Mouse (Mus musculus) hindlimb bud, embryonic 11.5 days (tissue): ENCODE data around the gene Rpsa.
"Not testable (repeated sequence)": the region's sequence is repeated elsewhere in the genome, so short reads cannot be mapped to it uniquely, and the experiment has no call there.

Experiments used
- DNase-seq: peaks from one replicate; pipeline ENCODE4 v3.0.0-alpha.2; 2012; ENCODE audit warnings: low read depth, low spot score; ENCODE audit errors: extremely low spot score

Gene Rpsa

GRCm38 (mm10) chr9:120127538-120128251, at the start of gene Rpsa:
TSS of gene Rpsa (plus strand) at chr9:120127689.
- DNase-seq, result peak; percentile 95

GRCm38 (mm10) chr9:120078241-120078640, 49.2 kb upstream of the Rpsa start:
- no peak for DNase-seq

GRCm38 (mm10) chr9:120079901-120080300, 47.6 kb upstream of the Rpsa start:
- no peak for DNase-seq

GRCm38 (mm10) chr9:120080546-120081108, 46.9 kb upstream of the Rpsa start:
- no peak for DNase-seq

GRCm38 (mm10) chr9:120081247-120081646, 46.2 kb upstream of the Rpsa start:
- no peak for DNase-seq

GRCm38 (mm10) chr9:120081967-120082366, 45.5 kb upstream of the Rpsa start:
- no peak for DNase-seq

GRCm38 (mm10) chr9:120082691-120083090, 44.8 kb upstream of the Rpsa start:
- no peak for DNase-seq

GRCm38 (mm10) chr9:120083158-120083894, 44.2 kb upstream of the Rpsa start:
- DNase-seq, result no peak

- no peak for DNase-seq
Measured at GRCm38 (mm10) chr9:120084406-120084805, 43.1 kb upstream of the Rpsa start.

- no peak for DNase-seq
Measured at GRCm38 (mm10) chr9:120089125-120089524, 38.4 kb upstream of the Rpsa start.

GRCm38 (mm10) chr9:120091086-120091485, 36.4 kb upstream of the Rpsa start:
- no peak for DNase-seq

- DNase-seq, result no peak
Measured at GRCm38 (mm10) chr9:120091696-120092238, 35.7 kb upstream of the Rpsa start, which contains the start of gene Ccr8. TSS of gene Ccr8 (plus strand) at chr9:120092114.

- no peak for DNase-seq
Measured at GRCm38 (mm10) chr9:120093701-120094100, 33.8 kb upstream of the Rpsa start.

- DNase-seq, result no peak
Measured at GRCm38 (mm10) chr9:120095886-120096285, 31.6 kb upstream of the Rpsa start.

GRCm38 (mm10) chr9:120098682-120099081, 28.8 kb upstream of the Rpsa start:
- DNase-seq, result peak; percentile 39

GRCm38 (mm10) chr9:120099304-120099703, 28.2 kb upstream of the Rpsa start:
- no peak for DNase-seq

GRCm38 (mm10) chr9:120101165-120101564, 26.3 kb upstream of the Rpsa start:
- DNase-seq, result no peak

- DNase-seq, result not testable (repeated sequence)
Measured at GRCm38 (mm10) chr9:120108953-120109352, 18.5 kb upstream of the Rpsa start.

GRCm38 (mm10) chr9:120110211-120111018, 17.1 kb upstream of the Rpsa start, which contains the start of gene Slc25a38:
TSS of gene Slc25a38 (plus strand) at chr9:120110374.
- peak; percentile 92 for DNase-seq

- DNase-seq, result no peak
Measured at GRCm38 (mm10) chr9:120111156-120111945, 16.1 kb upstream of the Rpsa start.
